Mouse (Mus musculus): Measurements from ENCODE around the gene Gm525.
"Not testable (repeated sequence)": the region's sequence is repeated elsewhere in the genome, so short reads cannot be mapped to it uniquely, and the experiment has no call there.

Gm525 gene

GRCm38 (mm10) chr11:89073541-89073940 is at the start of gene Gm525:
TSS of gene Gm525 (plus strand) at chr11:89073841.
- no peak for DNase-seq (ENCODE audit: low spot score)

- peak; percentile 74 for DNase-seq (ENCODE audit: low spot score)
Observed at GRCm38 (mm10) chr11:89024181-89024881, 49.3 kb upstream of the Gm525 start.

- DNase-seq (ENCODE audit: low spot score), result no peak
Observed at GRCm38 (mm10) chr11:89025603-89026002, 48.0 kb upstream of the Gm525 start.

GRCm38 (mm10) chr11:89026117-89026516 is 47.5 kb upstream of the Gm525 start:
- DNase-seq (ENCODE audit: low spot score), result no peak

- no peak for DNase-seq (ENCODE audit: low spot score)
Observed at GRCm38 (mm10) chr11:89027955-89028361, 45.7 kb upstream of the Gm525 start.

- no peak for DNase-seq (ENCODE audit: low spot score)
Observed at GRCm38 (mm10) chr11:89028871-89029405, 44.7 kb upstream of the Gm525 start.

- no peak for DNase-seq (ENCODE audit: low spot score)
Observed at GRCm38 (mm10) chr11:89030552-89030951, 43.1 kb upstream of the Gm525 start.

- no peak for DNase-seq (ENCODE audit: low spot score)
Observed at GRCm38 (mm10) chr11:89031189-89031588, 42.5 kb upstream of the Gm525 start.

GRCm38 (mm10) chr11:89034592-89034991 is 39.0 kb upstream of the Gm525 start:
- DNase-seq (ENCODE audit: low spot score), result no peak

- DNase-seq (ENCODE audit: low spot score), result no peak
Observed at GRCm38 (mm10) chr11:89035552-89035951, 38.1 kb upstream of the Gm525 start.

- DNase-seq (ENCODE audit: low spot score), result no peak
Observed at GRCm38 (mm10) chr11:89038496-89038895, 35.1 kb upstream of the Gm525 start.

GRCm38 (mm10) chr11:89039325-89039724 is 34.3 kb upstream of the Gm525 start:
- DNase-seq (ENCODE audit: low spot score), result peak; percentile 53

- DNase-seq (ENCODE audit: low spot score), result not testable (repeated sequence)
Observed at GRCm38 (mm10) chr11:89041073-89041472, 32.6 kb upstream of the Gm525 start.

GRCm38 (mm10) chr11:89043046-89043445 is 30.6 kb upstream of the Gm525 start:
- DNase-seq (ENCODE audit: low spot score), result no peak

- not testable (repeated sequence) for DNase-seq (ENCODE audit: low spot score)
Observed at GRCm38 (mm10) chr11:89045501-89045900, 28.1 kb upstream of the Gm525 start.

GRCm38 (mm10) chr11:89046021-89046420 is 27.6 kb upstream of the Gm525 start:
- no peak for DNase-seq (ENCODE audit: low spot score)

GRCm38 (mm10) chr11:89051767-89052166 is 21.9 kb upstream of the Gm525 start:
- no peak for DNase-seq (ENCODE audit: low spot score)

GRCm38 (mm10) chr11:89055931-89056690 is 17.5 kb upstream of the Gm525 start:
- DNase-seq (ENCODE audit: low spot score), result no peak

- DNase-seq (ENCODE audit: low spot score), result no peak
Observed at GRCm38 (mm10) chr11:89058515-89059270, 14.9 kb upstream of the Gm525 start.

GRCm38 (mm10) chr11:89059919-89060422 is 13.7 kb upstream of the Gm525 start:
- DNase-seq (ENCODE audit: low spot score), result no peak

- DNase-seq (ENCODE audit: low spot score), result peak; percentile 86
Observed at GRCm38 (mm10) chr11:89060423-89061089, 13.1 kb upstream of the Gm525 start.

GRCm38 (mm10) chr11:89061362-89061761 is 12.3 kb upstream of the Gm525 start:
- no peak for DNase-seq (ENCODE audit: low spot score)

All from urinary bladder, postnatal 25 days (tissue).